Mouse (Mus musculus) bone marrow, adult 2 months (tissue): ENCODE results near the gene Rcan2. TPM values are rescaled to one million over a fixed set of nuclear protein-coding genes. Genes with fewer than 3 reads are reported as not detected.

Source experiments
- H3K27ac ChIP-seq: fragments of 200-500 bp; 2 replicates; pipeline ENCODE4 v1.5.1; 2012; ENCODE audit warnings: low read depth, mild to moderate bottlenecking, control low read depth, inconsistent platforms, low read length; ENCODE audit not compliant: control insufficient read depth, poor library complexity, insufficient read depth
- H3K4me1 ChIP-seq: fragments of 200-500 bp; 2 replicates; pipeline ENCODE4 v1.6.1; 2011; ENCODE audit warnings: low read length; ENCODE audit not compliant: control insufficient read depth, insufficient read depth
- H3K4me3 ChIP-seq: fragments of 200-500 bp; replicated peaks from 2 replicates; pipeline ENCODE3; 2011; ENCODE audit warnings: mild to moderate bottlenecking, low read depth, low read length, control low read depth; ENCODE audit not compliant: control insufficient read depth
- CTCF ChIP-seq: fragments of 200-500 bp; IDR thresholded peaks from 2 replicates; pipeline ENCODE4 v1.5.1; 2011; ENCODE audit warnings: low read length, control low read depth; ENCODE audit not compliant: control insufficient read depth, insufficient read depth
- POLR2A ChIP-seq: fragments of 200-500 bp; IDR thresholded peaks from 2 replicates; pipeline ENCODE4 v1.6.1; 2011; ENCODE audit warnings: low read depth, mild to moderate bottlenecking, control low read depth, low read length, borderline replicate concordance; ENCODE audit not compliant: control insufficient read depth
- WGBS: fragments of 180-500 bp; shearing (Covaris S2); methylation state at CpG from one replicate; pipeline ENCODE4 v1.1.7; 2018; 5-methylcytosine and 5-hydroxymethylcytosine counted together
- polyA plus RNA-seq: library from polyadenylated mRNA; stranded (reverse); fragments of >200 nt; gene quantifications from 2 replicates; pipeline ENCODE4 v1.2.4, GENCODE M21; 2011; ENCODE audit warnings: low replicate concordance; ENCODE audit not compliant: missing spikeins, insufficient read depth, insufficient read length

The Rcan2 gene
- polyA plus RNA-seq, 1 experiment = 2.1 TPM

- Histone ChIP-seq H3K27ac (no peak overlapping the region), H3K4me3 (no peak overlapping the region), H3K4me1 (no peaks in the 10 kb centered on the region)
- TF ChIP-seq CTCF (no peak), POLR2A (no peak)
- WGBS = 73% methylated on average over 4 of the region's 4 CpGs
Observed at GRCm38 (mm10) chr17:43897346-43897745, 96.2 kb downstream of the Rcan2 start.

- 81% methylated on average over 4 of the region's 4 CpGs for WGBS
- Histone ChIP-seq H3K4me1 (no peaks in the 10 kb centered on the region), H3K4me3 (no peak overlapping the region), H3K27ac (no peak overlapping the region)
- TF ChIP-seq CTCF (no peak), POLR2A (no peak)
Observed at GRCm38 (mm10) chr17:43899405-43900092, 98.4 kb downstream of the Rcan2 start.

- H3K4me3 ChIP-seq = no peak overlapping the region
- 46% methylated on average over 1 of the region's 1 CpGs for WGBS
- no peak for TF ChIP-seq CTCF
- H3K27ac ChIP-seq = no peak overlapping the region
- H3K4me1 ChIP-seq = no peaks in the 10 kb centered on the region; the same call in 1 of the 2 replicates
Observed at GRCm38 (mm10) chr17:43900133-43900532, 99.0 kb downstream of the Rcan2 start.

- H3K27ac ChIP-seq = no peak overlapping the region
- H3K4me1 ChIP-seq = no peaks in the 10 kb centered on the region; the same call in 1 of the 2 replicates
- no peak for TF ChIP-seq POLR2A
- TF ChIP-seq CTCF = no peak
- H3K4me3 ChIP-seq = no peak overlapping the region
- 79% methylated on average over 3 of the region's 3 CpGs for WGBS
Observed at GRCm38 (mm10) chr17:43901474-43901873, 100.3 kb downstream of the Rcan2 start.

GRCm38 (mm10) chr17:43903807-43904771, 102.9 kb downstream of the Rcan2 start:
- Histone ChIP-seq H3K4me3 (no peak overlapping the region), H3K4me1 (no peaks in the 10 kb centered on the region; the same call in 1 of the 2 replicates), H3K27ac (no peak overlapping the region)
- WGBS = 63% methylated on average over 9 of the region's 9 CpGs
- no peak for TF ChIP-seq POLR2A
- no peak for TF ChIP-seq CTCF

GRCm38 (mm10) chr17:43904896-43905295, 103.7 kb downstream of the Rcan2 start:
- Histone ChIP-seq H3K27ac (no peak overlapping the region), H3K4me3 (no peak overlapping the region), H3K4me1 (no peaks in the 10 kb centered on the region; the same call in 1 of the 2 replicates)
- TF ChIP-seq POLR2A = no peak
- no peak for TF ChIP-seq CTCF
- WGBS = 86% methylated on average over 7 of the region's 7 CpGs

DNA sequence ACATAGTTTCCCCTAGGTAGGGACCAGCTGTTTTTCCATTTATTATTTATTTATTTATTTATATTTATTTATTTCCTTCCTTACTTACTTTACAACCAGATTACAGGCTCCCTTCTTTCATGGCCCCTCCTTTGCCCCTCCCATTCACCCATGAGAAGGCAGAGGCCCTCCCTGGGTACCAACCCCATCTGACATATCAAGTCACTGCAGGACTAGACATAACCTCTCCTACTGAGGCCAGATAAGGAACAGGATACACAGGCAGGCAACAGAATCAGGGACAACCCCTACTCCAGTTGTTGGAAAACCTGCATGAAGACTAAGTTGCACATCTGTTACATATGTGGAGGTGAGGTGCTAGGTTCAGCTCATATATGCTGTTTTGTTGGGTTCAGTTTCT, 105.6 kb downstream of the Rcan2 start:
- Histone ChIP-seq H3K4me1 (no peaks in the 10 kb centered on the region; the same call in 1 of the 2 replicates), H3K27ac (no peak overlapping the region)
- TF ChIP-seq POLR2A = no peak
- no peak for TF ChIP-seq CTCF

DNA sequence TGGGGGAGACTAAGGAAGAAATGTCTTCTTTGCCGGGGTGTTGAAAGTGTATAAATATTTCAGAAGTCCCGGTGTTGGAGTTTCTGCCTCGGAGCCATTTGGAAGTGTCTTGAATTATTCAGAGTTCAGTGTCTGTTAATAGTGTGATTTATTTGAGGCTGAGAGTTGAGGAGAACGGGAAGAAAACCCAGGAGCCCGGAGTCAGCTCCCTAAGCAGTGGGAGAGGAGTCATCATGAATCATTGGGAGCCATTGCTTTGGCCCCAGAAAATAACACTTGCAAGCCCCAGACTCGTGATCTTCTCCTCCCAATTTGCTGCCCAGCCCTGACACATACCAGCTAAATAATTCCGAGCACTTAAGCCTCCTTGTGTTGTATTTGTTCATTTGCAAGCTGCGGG, 115.0 kb downstream of the Rcan2 start:
- 82% methylated on average over 8 of the region's 8 CpGs for WGBS
- Histone ChIP-seq H3K27ac (no peak overlapping the region), H3K4me1 (no peaks in the 10 kb centered on the region), H3K4me3 (no peak overlapping the region)
- no peak for TF ChIP-seq POLR2A
- TF ChIP-seq CTCF = no peak

More for the DNA sequence above, 105.6 kb downstream of the Rcan2 start:
- H3K4me3 ChIP-seq = no peak overlapping the region

- TF ChIP-seq POLR2A = no peak
- TF ChIP-seq CTCF = no peak
- 61% methylated on average over 5 of the region's 5 CpGs for WGBS
- no peak overlapping the region for H3K4me3 ChIP-seq
- H3K4me1 ChIP-seq = no peaks in the 10 kb centered on the region
- no peak overlapping the region for H3K27ac ChIP-seq
Observed at GRCm38 (mm10) chr17:43917143-43917542, 116.0 kb downstream of the Rcan2 start.
